Mouse (Mus musculus): ENCODE measurements around the gene Gm9747. TPM values are rescaled to one million over a fixed set of nuclear protein-coding genes. Genes with fewer than 3 reads are reported as not detected.

Gene Gm9747
- polyA plus RNA-seq, 1 experiment from 2014 or later: 28.3 TPM

Other genes with a start within 250 kb of the Gm9747 start
- gene Irs1, start 58.3 kb downstream of the Gm9747 start, polyA plus RNA-seq (2015; fragmentation: Nextera tagmentation; extraction: Ambion mirVana): 9.0 and 9.5 TPM in 2 replicates
- gene Rhbdd1, start 83.3 kb downstream of the Gm9747 start, polyA plus RNA-seq (2015; fragmentation: Nextera tagmentation; extraction: Ambion mirVana): 4.0 and 4.1 TPM in 2 replicates

Measured in hindbrain, embryonic 15.5 days (tissue).